Mouse (Mus musculus) midbrain, postnatal 0 days (tissue): Measurements from ENCODE around the gene AW549877. TPM values are rescaled to one million over a fixed set of nuclear protein-coding genes. Genes with fewer than 3 reads are reported as not detected.

ENCODE experiments used
- ATAC-seq: fragments of 200-750 bp; cut with Nextera tagmentation; 2 replicates; pipeline ENCODE4 v1.8.0; 2017; ENCODE audit warnings: moderate number of reproducible peaks, mild to moderate bottlenecking, moderate TSS enrichment, moderate library complexity; ENCODE audit not compliant: low FRiP score
- DNase-seq: peaks from one replicate; pipeline ENCODE4 v3.0.0-alpha.2; 2015; ENCODE audit warnings: low spot score
- H3K27ac ChIP-seq: fragments of 300-500 bp; sonication (generic); 2 replicates; pipeline ENCODE4 v1.5.1; 2014; ENCODE audit warnings: low read depth, mild to moderate bottlenecking, low read length, mixed read lengths
- H3K27me3 ChIP-seq: fragments of 300-500 bp; sonication (generic); 2 replicates; pipeline ENCODE4 v1.6.1; 2014; ENCODE audit warnings: low read length, control low read depth, mixed read lengths; ENCODE audit not compliant: insufficient read depth
- H3K36me3 ChIP-seq: fragments of 300-500 bp; sonication (generic); 2 replicates; pipeline ENCODE4 v1.6.1; 2014; ENCODE audit warnings: low read length, control low read depth, mixed read lengths; ENCODE audit not compliant: insufficient read depth
- H3K4me1 ChIP-seq: fragments of 300-500 bp; sonication (generic); 2 replicates; pipeline ENCODE4 v1.6.1; 2014; ENCODE audit warnings: mild to moderate bottlenecking, control low read depth, antibody characterized with exemption, low read length, mixed read lengths; ENCODE audit not compliant: insufficient read depth
- H3K4me2 ChIP-seq: fragments of 300-500 bp; sonication (generic); 2 replicates; pipeline ENCODE4 v1.6.1; 2014; ENCODE audit warnings: low read depth, mild to moderate bottlenecking, low read length, mixed read lengths; ENCODE audit not compliant: poor library complexity, severe bottlenecking
- H3K4me3 ChIP-seq: fragments of 300-500 bp; sonication (generic); 2 replicates; pipeline ENCODE4 v1.5.1; 2014; ENCODE audit warnings: low read depth, mild to moderate bottlenecking, low read length, moderate library complexity
- H3K9ac ChIP-seq: fragments of 300-500 bp; sonication (generic); replicated peaks from 2 replicates; pipeline ENCODE4 v1.6.1; 2014; ENCODE audit warnings: mild to moderate bottlenecking, low read length, moderate library complexity, mixed read lengths; ENCODE audit not compliant: poor library complexity, severe bottlenecking
- H3K9me3 ChIP-seq: fragments of 300-500 bp; sonication (generic); 2 replicates; pipeline ENCODE4 v1.6.1; 2016; ENCODE audit warnings: low read length, control low read depth
- CTCF ChIP-seq: IDR thresholded peaks from 2 replicates; pipeline ENCODE4 v1.5.1; 2016; ENCODE audit warnings: antibody characterized with exemption, mild to moderate bottlenecking
- WGBS: fragments of 180-500 bp; shearing (Covaris S2); extraction: QIAGEN DNeasy Blood & Tissue Kit; methylation state at CpG from one replicate; pipeline ENCODE4 v1.1.7; 2014; 5-methylcytosine and 5-hydroxymethylcytosine counted together
- polyA plus RNA-seq: library from polyadenylated mRNA; unstranded; fragments of >200 nt; fragmentation: Nextera tagmentation; extraction: Ambion mirVana; gene quantifications from 2 replicates; pipeline ENCODE4 v1.2.1, GENCODE M21; 2015
- total RNA-seq: library from RNA; depleted of rRNA; stranded (reverse); fragments of >200 nt; gene quantifications from 2 replicates; pipeline ENCODE4 v1.2.3, GENCODE M21; 2014

Gene AW549877
- total and polyA plus RNA-seq, 2 experiments from 2014 or later: 25.4 to 36.9 TPM

DNA sequence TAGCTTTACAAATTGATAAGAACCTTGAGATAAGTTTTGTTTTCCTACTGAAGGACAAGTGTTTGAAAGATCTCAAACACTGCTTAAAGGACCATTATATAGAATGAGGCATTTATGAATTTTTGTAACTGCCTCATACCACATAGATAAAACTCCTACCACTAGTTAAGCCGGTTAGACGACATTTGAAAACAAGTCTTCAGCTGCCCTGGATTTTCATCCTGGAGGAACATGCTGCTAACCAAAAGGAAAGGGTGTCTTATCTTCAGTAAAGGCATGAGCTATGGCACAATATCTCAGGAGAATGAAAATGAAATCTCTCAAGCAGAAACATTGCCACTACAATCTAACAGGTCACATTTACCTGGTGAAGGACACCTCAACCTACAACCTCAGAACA, 28.2 kb upstream of the AW549877 start:
- Histone ChIP-seq H3K27me3 (no peaks in the 10 kb centered on the region), H3K4me1 (peaks cover 7% of the 10 kb centered on the region; the same call in 1 of the 2 replicates), H3K36me3 (no peaks in the 10 kb centered on the region), H3K27ac (no peak overlapping the region), H3K9me3 (no peaks in the 10 kb centered on the region), H3K4me2 (no peak overlapping the region), H3K9ac (no peak overlapping the region), H3K4me3 (no peak overlapping the region)
- TF ChIP-seq CTCF: no peak
- 95% methylated on average over 2 of the region's 2 CpGs for WGBS
- DNase-seq: no peak
- no peak for ATAC-seq

DNA sequence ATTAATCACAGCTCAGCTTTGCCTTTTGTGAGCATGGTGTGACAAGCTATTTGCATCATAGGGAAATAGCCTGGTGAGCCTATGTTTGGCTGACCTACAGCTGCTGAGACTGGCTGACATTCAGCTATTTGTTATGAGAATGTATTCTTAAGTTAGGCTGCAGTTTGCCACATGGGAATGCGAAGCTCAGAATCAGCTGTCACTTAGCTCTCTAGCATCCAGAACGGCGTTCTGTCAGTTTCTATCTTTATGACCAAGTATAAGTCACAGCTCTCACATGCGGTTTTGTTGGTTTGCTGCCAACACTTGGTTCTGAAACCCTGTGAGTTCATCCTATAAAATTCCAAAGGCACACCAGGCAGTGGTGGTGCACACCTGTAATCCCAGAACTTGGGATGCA, 25.2 kb upstream of the AW549877 start:
- Histone ChIP-seq H3K4me1 (0 out of 2 replicates have a peak, but pooled peaks cover under 1% of the 10 kb centered on the region), H3K27me3 (no peaks in the 10 kb centered on the region), H3K9me3 (no peaks in the 10 kb centered on the region), H3K36me3 (no peaks in the 10 kb centered on the region), H3K9ac (no peak overlapping the region), H3K4me3 (no peak overlapping the region), H3K27ac (no peak overlapping the region), H3K4me2 (no peak overlapping the region)
- no peak for TF ChIP-seq CTCF
- no peak for DNase-seq
- no peak for ATAC-seq
- 66% methylated on average over 4 of the region's 4 CpGs for WGBS

DNA sequence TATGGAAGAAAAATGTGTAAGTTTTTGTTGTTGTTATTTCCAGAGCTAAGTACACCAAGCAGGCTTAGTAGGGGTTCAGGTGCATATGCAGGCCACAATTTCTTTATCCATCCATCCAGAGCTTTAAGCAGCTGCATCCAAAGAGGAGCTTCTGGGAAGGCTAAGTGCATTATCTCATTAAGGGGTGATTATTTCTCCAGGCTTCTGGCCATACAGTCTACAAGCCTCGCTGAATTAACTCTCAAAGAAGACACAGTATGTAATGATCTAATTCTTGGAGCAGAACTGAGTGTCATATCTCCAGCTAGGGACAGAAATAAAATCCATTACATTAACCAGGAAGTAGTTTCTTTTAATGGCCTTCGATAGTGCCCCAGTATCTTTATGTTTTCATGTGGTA, 18.3 kb upstream of the AW549877 start:
- H3K9me3 ChIP-seq: no peaks in the 10 kb centered on the region
- H3K4me2 ChIP-seq: no peak overlapping the region
- H3K27me3 ChIP-seq: no peaks in the 10 kb centered on the region
- H3K36me3 ChIP-seq: no peaks in the 10 kb centered on the region
- no peak for TF ChIP-seq CTCF
- no peak overlapping the region for H3K4me3 ChIP-seq
- H3K27ac ChIP-seq: no peak overlapping the region
- WGBS: 73% methylated on average over 2 of the region's 2 CpGs
- DNase-seq (no peak), ATAC-seq (no peak)
- no peak overlapping the region for H3K9ac ChIP-seq
- no peaks in the 10 kb centered on the region for H3K4me1 ChIP-seq

DNA sequence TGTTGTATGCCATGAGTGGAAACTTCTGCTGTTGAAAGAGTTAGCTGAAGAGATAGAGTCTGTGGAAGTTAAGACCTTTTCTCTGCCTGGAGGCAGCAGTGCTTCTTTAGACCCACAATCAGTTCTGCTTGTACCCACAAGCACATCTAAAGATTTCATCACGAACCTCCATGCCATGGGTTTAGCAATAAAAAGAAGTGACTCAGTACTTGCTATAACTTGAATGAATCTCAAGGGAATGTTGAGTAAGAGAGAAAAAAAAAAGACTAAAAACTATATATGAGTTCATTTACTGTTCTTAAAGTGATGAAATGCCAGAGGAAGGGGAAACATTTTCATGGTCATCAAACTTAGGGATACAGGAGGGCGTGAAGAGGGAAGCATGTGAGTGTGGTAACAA, 5.0 kb upstream of the AW549877 start:
- WGBS: 83% methylated on average over 2 of the region's 2 CpGs
- H3K27me3 ChIP-seq: no peaks in the 10 kb centered on the region

DNA sequence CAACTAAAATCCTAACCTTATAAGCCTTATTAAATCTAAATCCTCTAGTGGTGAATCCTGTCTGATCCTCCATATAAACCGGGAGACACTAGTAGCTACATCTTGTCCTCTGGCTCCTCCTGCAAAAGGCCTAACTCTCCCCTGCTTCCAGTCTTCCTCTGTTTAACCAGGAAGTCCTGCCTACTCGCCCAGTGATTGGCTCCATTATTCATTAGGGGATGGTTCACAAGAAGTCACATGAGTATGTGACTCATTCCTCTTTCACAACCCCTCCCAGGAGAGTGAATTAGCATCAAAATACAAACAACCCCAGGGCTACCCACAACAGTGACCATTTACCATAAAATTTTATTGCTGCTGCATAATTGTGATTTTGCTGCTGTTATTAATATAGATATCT, 3.6 kb upstream of the AW549877 start:
- Histone ChIP-seq H3K36me3 (no peaks in the 10 kb centered on the region), H3K9ac (no peak overlapping the region), H3K4me2 (no peak overlapping the region), H3K9me3 (no peaks in the 10 kb centered on the region), H3K27ac (no peak overlapping the region), H3K4me3 (no peak overlapping the region), H3K4me1 (no peaks in the 10 kb centered on the region), H3K27me3 (no peaks in the 10 kb centered on the region)
- DNase-seq (no peak), ATAC-seq (no peak)
- no peak for TF ChIP-seq CTCF
- WGBS: 66% methylated on average over 2 of the region's 2 CpGs

More for the DNA sequence above, 5.0 kb upstream of the AW549877 start:
- Histone ChIP-seq H3K4me1 (no peaks in the 10 kb centered on the region), H3K4me3 (no peak overlapping the region), H3K9me3 (0 out of 2 replicates have a peak, but pooled peaks cover 7% of the 10 kb centered on the region), H3K27ac (no peak overlapping the region), H3K4me2 (no peak overlapping the region), H3K36me3 (no peaks in the 10 kb centered on the region), H3K9ac (no peak overlapping the region)
- no peak for DNase-seq
- no peak for TF ChIP-seq CTCF
- ATAC-seq: no peak

DNA sequence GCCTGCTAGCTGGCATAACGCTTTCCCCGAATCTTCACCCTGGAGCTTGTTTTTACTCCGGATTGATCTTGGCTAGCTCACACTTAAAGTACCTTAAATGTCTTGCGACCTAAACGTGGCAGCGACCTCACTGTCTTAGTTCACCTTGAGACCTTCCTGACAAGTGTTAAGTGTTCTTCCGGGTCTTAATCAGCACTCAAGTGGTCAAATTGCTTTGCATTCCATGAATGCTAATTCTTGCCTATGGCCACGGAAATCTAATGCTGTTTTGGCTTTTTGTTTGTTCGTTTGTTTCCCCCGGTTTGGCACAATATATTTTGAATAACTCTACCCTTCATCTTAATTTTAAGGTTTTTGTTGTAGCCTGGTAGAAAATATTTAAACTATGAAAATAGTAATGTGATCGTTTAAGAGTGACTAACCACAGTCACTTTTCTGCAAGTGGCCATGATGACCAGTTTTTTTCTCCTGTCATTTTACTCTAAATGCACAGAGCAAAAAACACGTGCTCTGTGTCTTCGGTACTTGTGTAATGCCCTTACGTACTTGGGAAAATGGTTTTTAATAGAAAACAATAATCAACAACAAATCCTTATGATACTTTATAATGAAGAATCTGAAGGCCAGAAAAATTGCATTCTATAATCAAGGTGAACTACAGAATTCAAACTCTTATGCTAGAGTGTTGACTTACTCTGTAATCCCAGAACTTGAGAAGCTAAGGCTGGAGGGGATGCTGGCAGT, 895 bp upstream of the AW549877 start:
- WGBS: 21% methylated on average over 14 of the region's 14 CpGs
- no peak for TF ChIP-seq CTCF
- H3K4me3 ChIP-seq: peak overlapping the region; percentile 73
- ATAC-seq: no peak
- peak overlapping the region; percentile 78 for H3K27ac ChIP-seq
- H3K4me2 ChIP-seq: peak overlapping the region; percentile 63
- no peaks in the 10 kb centered on the region for H3K4me1 ChIP-seq
- no peaks in the 10 kb centered on the region for H3K27me3 ChIP-seq
- H3K36me3 ChIP-seq: peaks cover 7% of the 10 kb centered on the region; the same call in 1 of the 2 replicates
- DNase-seq: no peak
- peak overlapping the region; percentile 51 for H3K9ac ChIP-seq
- H3K9me3 ChIP-seq: no peaks in the 10 kb centered on the region
